Mouse (Mus musculus) midbrain, embryonic 15.5 days (tissue): ENCODE measurements around the gene Eif4enif1. TPM values are rescaled to one million over a fixed set of nuclear protein-coding genes. Genes with fewer than 3 reads are reported as not detected.

Experiments
- ATAC-seq: fragments of 200-750 bp; cut with Nextera tagmentation; replicated peaks from 2 replicates; pipeline ENCODE4 v1.8.0; 2017; ENCODE audit warnings: moderate TSS enrichment
- H3K27ac ChIP-seq: fragments of 300-500 bp; sonication (generic); 2 replicates; pipeline ENCODE4 v1.5.1; 2015; ENCODE audit warnings: mild to moderate bottlenecking, inconsistent platforms
- H3K27me3 ChIP-seq: fragments of 300-500 bp; sonication (generic); replicated peaks from 2 replicates; pipeline ENCODE4 v1.6.1; 2015; ENCODE audit warnings: inconsistent platforms
- H3K36me3 ChIP-seq: fragments of 300-500 bp; sonication (generic); replicated peaks from 2 replicates; pipeline ENCODE4 v1.6.1; 2015; ENCODE audit warnings: inconsistent platforms
- H3K4me1 ChIP-seq: fragments of 300-500 bp; sonication (generic); 2 replicates; pipeline ENCODE4 v1.6.1; 2015; ENCODE audit warnings: inconsistent platforms
- H3K4me2 ChIP-seq: fragments of 300-500 bp; sonication (generic); 2 replicates; pipeline ENCODE4 v1.6.1; 2015; ENCODE audit warnings: inconsistent platforms, mild to moderate bottlenecking, moderate library complexity
- H3K4me3 ChIP-seq: fragments of 300-500 bp; sonication (generic); 2 replicates; pipeline ENCODE4 v1.5.1; 2015; ENCODE audit warnings: mild to moderate bottlenecking, inconsistent platforms
- H3K9ac ChIP-seq: fragments of 300-500 bp; sonication (generic); 2 replicates; pipeline ENCODE4 v1.6.1; 2015; ENCODE audit warnings: mild to moderate bottlenecking, inconsistent platforms
- H3K9me3 ChIP-seq: fragments of 300-500 bp; sonication (generic); 2 replicates; pipeline ENCODE4 v1.6.1; 2016; ENCODE audit warnings: inconsistent platforms
- WGBS: fragments of 180-500 bp; shearing (Covaris S2); methylation state at CpG from one replicate; pipeline ENCODE4 v1.1.7; 2015; ENCODE audit warnings: mixed read lengths; 5-methylcytosine and 5-hydroxymethylcytosine counted together
- polyA plus RNA-seq: library from polyadenylated mRNA; unstranded; fragments of >200 nt; fragmentation: Nextera tagmentation; extraction: Ambion mirVana; gene quantifications from 2 replicates; pipeline ENCODE4 v1.2.1, GENCODE M21; 2015

Eif4enif1 gene
- polyA plus RNA-seq, 1 experiment from 2014 or later: 66.0 TPM

GRCm38 (mm10) chr11:3242395-3242794, 40.2 kb downstream of the Eif4enif1 start:
- 95% methylated on average over 7 of the region's 7 CpGs for WGBS
- no peak overlapping the region for H3K27ac ChIP-seq
- no peak overlapping the region for H3K4me3 ChIP-seq
- no peak for ATAC-seq
- H3K36me3 ChIP-seq: peaks cover 72% of the 10 kb centered on the region
- H3K4me2 ChIP-seq: no peak overlapping the region
- H3K27me3 ChIP-seq: no peaks in the 10 kb centered on the region
- no peak overlapping the region for H3K9ac ChIP-seq
- H3K9me3 ChIP-seq: no peaks in the 10 kb centered on the region
- no peaks in the 10 kb centered on the region for H3K4me1 ChIP-seq

- peaks cover 73% of the 10 kb centered on the region for H3K36me3 ChIP-seq
- H3K4me3 ChIP-seq: no peak overlapping the region
- H3K27me3 ChIP-seq: no peaks in the 10 kb centered on the region
- no peaks in the 10 kb centered on the region for H3K4me1 ChIP-seq
- H3K9ac ChIP-seq: no peak overlapping the region
- H3K4me2 ChIP-seq: no peak overlapping the region
- WGBS: 88% methylated on average over 4 of the region's 4 CpGs
- H3K27ac ChIP-seq: no peak overlapping the region
- no peak for ATAC-seq
- no peaks in the 10 kb centered on the region for H3K9me3 ChIP-seq
Observed at GRCm38 (mm10) chr11:3243771-3244170, 41.6 kb downstream of the Eif4enif1 start.

DNA sequence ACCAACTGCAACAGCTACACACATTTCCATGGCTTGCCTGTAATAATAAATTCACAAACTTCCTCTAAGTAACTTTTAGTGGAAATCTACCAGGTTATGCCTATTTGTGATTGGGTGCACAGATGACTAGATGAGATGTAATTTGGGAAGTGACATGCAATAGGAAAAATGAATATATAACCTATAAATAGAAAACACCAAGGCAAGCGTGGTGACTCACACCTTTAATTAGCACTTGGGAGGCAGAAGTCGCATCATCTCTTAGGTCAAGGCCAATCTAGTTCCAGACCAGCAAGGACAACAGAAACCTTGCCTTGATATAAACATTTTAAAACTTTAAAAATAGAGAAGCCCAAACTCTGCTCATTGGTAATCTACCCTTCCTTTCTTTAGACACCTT, 45.2 kb downstream of the Eif4enif1 start:
- H3K9ac ChIP-seq: no peak overlapping the region
- 98% methylated on average over 2 of the region's 2 CpGs for WGBS
- H3K9me3 ChIP-seq: no peaks in the 10 kb centered on the region
- ATAC-seq: no peak
- no peaks in the 10 kb centered on the region for H3K4me1 ChIP-seq
- no peaks in the 10 kb centered on the region for H3K27me3 ChIP-seq
- peaks cover 82% of the 10 kb centered on the region for H3K36me3 ChIP-seq
- H3K4me2 ChIP-seq: no peak overlapping the region
- no peak overlapping the region for H3K4me3 ChIP-seq
- H3K27ac ChIP-seq: no peak overlapping the region

DNA sequence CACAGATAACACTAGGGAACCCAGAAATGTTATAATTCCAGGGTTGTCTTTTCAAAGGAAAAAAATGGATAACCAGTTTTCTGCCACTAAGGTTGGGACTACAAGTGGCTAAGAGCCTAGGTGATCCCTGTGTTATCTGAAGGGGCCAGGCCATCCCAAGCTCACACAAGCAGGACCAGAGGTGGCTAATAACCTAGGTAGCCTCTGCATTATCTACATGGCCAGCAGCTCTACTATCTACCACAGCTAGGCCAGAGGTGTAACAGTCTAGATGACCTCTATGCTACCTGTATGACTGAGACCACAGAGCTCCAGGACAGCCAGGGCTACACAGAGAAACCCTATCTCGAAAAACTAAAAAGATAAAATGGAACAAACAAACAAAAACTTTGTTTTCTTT, 57.3 kb downstream of the Eif4enif1 start:
- Histone ChIP-seq H3K36me3 (peaks cover 50% of the 10 kb centered on the region), H3K4me2 (no peak overlapping the region), H3K27ac (no peak overlapping the region), H3K9ac (no peak overlapping the region), H3K4me3 (no peak overlapping the region), H3K27me3 (no peaks in the 10 kb centered on the region), H3K9me3 (no peaks in the 10 kb centered on the region), H3K4me1 (peaks cover 16% of the 10 kb centered on the region)
- WGBS: 91% methylated on average over 1 of the region's 1 CpGs
- no peak for ATAC-seq

GRCm38 (mm10) chr11:3265291-3266078, 63.3 kb downstream of the Eif4enif1 start:
- H3K27me3 ChIP-seq: no peaks in the 10 kb centered on the region
- H3K4me2 ChIP-seq: peak overlapping the region; percentile 64
- peak overlapping the region; percentile 99 for H3K9ac ChIP-seq
- peaks cover 33% of the 10 kb centered on the region for H3K4me1 ChIP-seq
- H3K4me3 ChIP-seq: peak overlapping the region; percentile 92
- H3K36me3 ChIP-seq: peaks cover 22% of the 10 kb centered on the region
- WGBS: under 1% methylated on average over 26 of the region's 26 CpGs
- ATAC-seq: peak; percentile 7; the same call in 1 of the 2 replicates
- H3K27ac ChIP-seq: peak overlapping the region; percentile 96
- no peaks in the 10 kb centered on the region for H3K9me3 ChIP-seq

DNA sequence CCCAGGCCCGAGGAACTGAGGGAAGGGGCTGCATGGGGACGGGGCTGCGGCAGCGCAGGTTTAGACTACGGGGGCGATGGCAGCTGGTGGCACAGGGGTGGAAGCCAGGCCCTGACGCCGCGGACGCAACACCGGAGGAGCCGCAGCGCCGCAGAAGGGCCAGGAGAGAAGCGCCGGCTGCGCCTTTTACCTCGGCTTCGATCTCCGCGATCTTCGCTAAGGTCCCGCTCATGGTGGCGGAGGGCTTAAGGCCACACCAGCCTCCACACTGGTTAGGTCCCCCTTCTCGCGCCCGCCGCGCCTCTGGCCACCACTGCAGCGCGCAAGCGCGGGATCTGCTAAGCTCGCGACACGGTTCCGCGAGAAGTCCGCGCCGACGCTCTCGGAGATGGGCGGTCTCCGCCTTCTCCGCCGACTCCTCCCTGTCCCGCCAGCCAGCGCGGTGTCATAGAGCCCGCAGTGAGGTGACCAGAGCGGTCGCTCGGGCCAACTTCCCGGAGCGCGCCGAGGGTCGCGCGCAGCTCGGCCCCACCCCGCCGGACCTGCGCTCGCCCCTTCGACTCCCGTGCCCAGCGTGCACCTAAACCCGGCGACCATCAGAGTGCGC, 64.0 kb downstream of the Eif4enif1 start, which contains the start of gene Drg1:
Drg1 (minus strand) TSS at position 337 of the 607 bp plus-strand sequence.
- no peaks in the 10 kb centered on the region for H3K27me3 ChIP-seq
- no peaks in the 10 kb centered on the region for H3K9me3 ChIP-seq
- peak; percentile 99 for ATAC-seq
- under 1% methylated on average over 72 of the region's 72 CpGs for WGBS
- peak within 1 kb of the TSS; percentile 99 for H3K9ac ChIP-seq
- peak within 1 kb of the TSS; percentile 96 for H3K27ac ChIP-seq
- peak within 1 kb of the TSS; percentile 64 for H3K4me2 ChIP-seq
- H3K4me1 ChIP-seq: peaks cover 33% of the 10 kb centered on the region
- peaks cover 16% of the 10 kb centered on the region for H3K36me3 ChIP-seq
- peak within 1 kb of the TSS; percentile 92 for H3K4me3 ChIP-seq

- Histone ChIP-seq H3K4me1 (peaks cover 33% of the 10 kb centered on the region), H3K9me3 (no peaks in the 10 kb centered on the region), H3K27ac (peak overlapping the region; percentile 96), H3K36me3 (0 out of 2 replicates have a peak, but pooled peaks cover 7% of the 10 kb centered on the region), H3K4me2 (peak overlapping the region; percentile 64), H3K9ac (peak overlapping the region; percentile 99), H3K4me3 (peak overlapping the region; percentile 92), H3K27me3 (no peaks in the 10 kb centered on the region)
- WGBS: 50% methylated on average over 7 of the region's 7 CpGs
- ATAC-seq: no peak; the same call in 1 of the 2 replicates
Observed at GRCm38 (mm10) chr11:3267133-3267532, 64.9 kb downstream of the Eif4enif1 start.

GRCm38 (mm10) chr11:3269241-3269640, 67.0 kb downstream of the Eif4enif1 start:
- no peak overlapping the region for H3K27ac ChIP-seq
- ATAC-seq: no peak

DNA sequence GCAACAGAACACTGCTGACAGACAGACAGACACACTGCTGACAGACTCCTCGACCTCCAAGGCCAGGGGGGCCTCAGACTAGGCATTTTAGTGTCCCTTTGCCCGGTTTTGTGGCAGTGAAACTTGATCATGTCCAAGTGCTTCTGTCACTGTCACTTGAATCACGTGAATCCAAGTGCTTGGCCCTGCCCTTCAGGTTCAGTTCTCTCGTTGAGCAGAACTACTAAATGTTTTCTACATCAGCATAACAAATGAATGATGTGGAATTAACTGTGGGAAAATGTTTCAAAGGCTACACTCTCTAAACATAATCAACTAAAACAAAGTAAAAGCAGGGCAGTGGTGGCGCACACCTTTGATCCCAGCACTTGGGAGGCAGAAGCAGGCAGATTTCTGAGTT, 76.2 kb downstream of the Eif4enif1 start:
- WGBS: 72% methylated on average over 5 of the region's 5 CpGs
- Histone ChIP-seq H3K36me3 (no peaks in the 10 kb centered on the region), H3K4me3 (no peak overlapping the region), H3K4me1 (no peaks in the 10 kb centered on the region), H3K9ac (no peak overlapping the region), H3K9me3 (no peaks in the 10 kb centered on the region), H3K27ac (no peak overlapping the region), H3K4me2 (no peak overlapping the region), H3K27me3 (no peaks in the 10 kb centered on the region)
- ATAC-seq: no peak

More at GRCm38 (mm10) chr11:3269241-3269640, 67.0 kb downstream of the Eif4enif1 start:
- 40% methylated on average over 4 of the region's 4 CpGs for WGBS
- Histone ChIP-seq H3K4me2 (no peak overlapping the region), H3K27me3 (no peaks in the 10 kb centered on the region), H3K4me3 (no peak overlapping the region), H3K9me3 (no peaks in the 10 kb centered on the region), H3K36me3 (no peaks in the 10 kb centered on the region), H3K4me1 (peaks cover 20% of the 10 kb centered on the region), H3K9ac (no peak overlapping the region)

GRCm38 (mm10) chr11:3279729-3280128, 77.5 kb downstream of the Eif4enif1 start:
- H3K9me3 ChIP-seq: no peaks in the 10 kb centered on the region
- no peak overlapping the region for H3K27ac ChIP-seq
- H3K4me1 ChIP-seq: no peaks in the 10 kb centered on the region
- H3K4me3 ChIP-seq: no peak overlapping the region
- no peaks in the 10 kb centered on the region for H3K27me3 ChIP-seq
- no peaks in the 10 kb centered on the region for H3K36me3 ChIP-seq
- no peak overlapping the region for H3K4me2 ChIP-seq
- 89% methylated on average over 2 of the region's 2 CpGs for WGBS
- no peak for ATAC-seq
- no peak overlapping the region for H3K9ac ChIP-seq

- Histone ChIP-seq H3K9ac (no peak overlapping the region), H3K27me3 (no peaks in the 10 kb centered on the region), H3K4me2 (no peak overlapping the region), H3K36me3 (no peaks in the 10 kb centered on the region), H3K9me3 (no peaks in the 10 kb centered on the region), H3K27ac (no peak overlapping the region), H3K4me3 (no peak overlapping the region), H3K4me1 (peaks cover 10% of the 10 kb centered on the region)
- ATAC-seq: no peak
- WGBS: 82% methylated on average over 6 of the region's 6 CpGs
Observed at GRCm38 (mm10) chr11:3282887-3283286, 80.7 kb downstream of the Eif4enif1 start.

DNA sequence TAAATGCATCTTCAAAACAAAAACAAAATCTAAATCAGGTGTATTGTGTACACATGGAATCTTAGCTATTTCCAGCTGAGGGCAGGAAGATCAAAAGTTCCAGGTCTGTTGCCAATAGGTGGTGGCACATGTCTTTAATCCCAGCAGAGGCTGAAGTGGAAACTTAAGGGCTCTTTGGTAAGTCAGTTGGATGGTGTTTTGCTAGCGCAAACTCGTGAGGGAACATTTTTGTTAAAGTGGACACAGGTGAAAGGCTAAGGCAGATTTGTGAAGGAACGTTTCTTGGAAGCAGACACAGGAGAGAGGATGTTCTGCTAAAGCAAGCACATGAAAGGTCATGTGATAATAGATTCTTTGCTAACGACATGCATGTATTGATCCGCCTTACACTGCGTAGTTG, 81.5 kb downstream of the Eif4enif1 start:
- Histone ChIP-seq H3K4me1 (peaks cover 17% of the 10 kb centered on the region), H3K4me3 (no peak overlapping the region), H3K4me2 (no peak overlapping the region), H3K27ac (no peak overlapping the region), H3K27me3 (no peaks in the 10 kb centered on the region), H3K36me3 (no peaks in the 10 kb centered on the region), H3K9ac (no peak overlapping the region), H3K9me3 (no peaks in the 10 kb centered on the region)
- WGBS: 93% methylated on average over 6 of the region's 6 CpGs
- ATAC-seq: no peak
